Mouse (Mus musculus) spleen, adult 10 weeks (tissue): ENCODE results near the gene Ly9. TPM values are rescaled to one million over a fixed set of nuclear protein-coding genes. Genes with fewer than 3 reads are reported as not detected.

ENCODE experiments used
- polyA plus RNA-seq: library from polyadenylated mRNA; stranded (reverse); fragments of 350-450 nt; fragmentation: Illumina TruSeq; extraction: RNeasy Lipid Tissue Mini Kit (QIAGEN cat#74804); gene quantifications from one replicate; pipeline ENCODE4 v1.2.3, GENCODE M21; 2015; ENCODE audit warnings: low replicate concordance; ENCODE audit not compliant: insufficient read depth

The Ly9 gene
- 142 TPM for polyA plus RNA-seq

GRCm38 (mm10) chr1:171607176-171607575 is at the start of gene Ly9:
Ly9 (minus strand) TSS chr1:171607410.

DNA sequence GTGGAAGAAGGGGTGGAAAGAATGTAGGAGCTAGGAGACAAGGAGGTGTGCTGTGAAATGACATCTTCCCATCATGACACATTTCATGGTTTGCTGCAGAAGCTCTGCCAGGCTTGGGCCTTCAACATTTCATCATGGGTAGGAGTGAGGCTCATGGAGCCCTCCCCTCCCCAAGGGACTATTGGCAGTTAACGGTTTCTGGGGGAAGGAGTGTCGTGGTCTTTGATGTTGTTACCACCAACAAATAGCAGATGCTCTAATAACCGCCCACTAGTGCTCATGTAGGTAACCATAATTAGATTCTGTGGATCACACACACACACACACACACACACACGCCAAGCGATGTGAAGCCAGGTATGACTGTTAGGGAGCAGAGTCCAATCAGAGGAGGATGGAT is 45.5 kb upstream of the Ly9 start, which contains the start of gene Slamf7:
TSS of gene Slamf7 (minus strand) at position 302 of the 400 bp plus-strand sequence.

GRCm38 (mm10) chr1:171558898-171559297 is 48.3 kb downstream of the Ly9 start, which contains the start of gene Cd244a:
Cd244a (plus strand) TSS chr1:171559193.

Other genes with a start within 250 kb of the Ly9 start
- not detected for gene Klhdc9, start 246.6 kb downstream of the Ly9 start, polyA plus RNA-seq
- 1.7 TPM for gene Nectin4, start 237.3 kb downstream of the Ly9 start, polyA plus RNA-seq
- gene Arhgap30, start 218.5 kb downstream of the Ly9 start, polyA plus RNA-seq, result 257 TPM
- gene Usf1, start 196.1 kb downstream of the Ly9 start, polyA plus RNA-seq, result 64.6 TPM
- 12.3 TPM for gene Tstd1, start 188.5 kb downstream of the Ly9 start, polyA plus RNA-seq
- 14.6 TPM for gene F11r, start 169.9 kb downstream of the Ly9 start, polyA plus RNA-seq
- gene Alyref2, start 103.9 kb downstream of the Ly9 start, polyA plus RNA-seq, result 4.5 TPM
- gene Itln1, start 72.1 kb downstream of the Ly9 start, polyA plus RNA-seq, result not detected
- gene Cd244a, start 48.2 kb downstream of the Ly9 start, polyA plus RNA-seq, result 43.6 TPM
- gene Slamf7, start 45.6 kb upstream of the Ly9 start, polyA plus RNA-seq, result 85.5 TPM
- gene Cd48, start 74.6 kb upstream of the Ly9 start, polyA plus RNA-seq, result 307 TPM
- gene Slamf1, start 159.7 kb upstream of the Ly9 start, polyA plus RNA-seq, result 19.8 TPM
- gene Cd84, start 232.3 kb upstream of the Ly9 start, polyA plus RNA-seq, result 131 TPM